Mouse (Mus musculus): ENCODE measurements around the gene Sdsl. TPM values are rescaled to one million over a fixed set of nuclear protein-coding genes. Genes with fewer than 3 reads are reported as not detected.

Sdsl gene
- polyA plus RNA-seq, 1 experiment from 2014 or later: 9.9 TPM

DNA sequence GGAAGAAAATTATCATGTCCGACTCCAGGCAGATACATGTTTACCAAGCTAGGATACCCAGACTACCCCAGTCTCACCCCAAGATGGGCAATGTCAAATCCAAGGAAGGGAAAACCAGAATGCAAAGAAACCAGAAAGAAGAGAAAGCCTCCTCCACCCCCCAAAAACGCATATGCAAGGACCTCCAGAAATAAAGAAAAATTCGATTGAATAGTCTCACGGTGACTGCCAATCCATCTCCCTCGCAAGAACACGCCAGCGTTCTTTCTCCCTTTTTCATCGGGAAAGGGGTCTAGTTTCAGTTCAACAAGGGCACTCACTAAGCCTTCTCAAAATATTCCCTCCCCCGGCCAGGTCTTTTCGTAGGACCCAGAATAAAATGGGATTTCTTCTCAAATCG is 48.0 kb downstream of the Sdsl start:
- WGBS: 2% methylated on average over 11 of the region's 11 CpGs
- Histone ChIP-seq H3K9ac (ENCODE audit: low read length) (no peak overlapping the region), H3K27ac (ENCODE audit: low read depth) (no peak overlapping the region), H3K9me3 (ENCODE audit: control insufficient read depth, low read length) (no peaks in the 10 kb centered on the region), H3K4me3 (ENCODE audit: low read depth, low read length) (no peak overlapping the region), H3K4me2 (ENCODE audit: low read length) (no peak overlapping the region), H3K27me3 (replicated peaks; ENCODE audit: control insufficient read depth, insufficient read depth, low read length) (peaks cover 84% of the 10 kb centered on the region), H3K4me1 (replicated peaks; ENCODE audit: control insufficient read depth, insufficient read depth, low read length) (no peaks in the 10 kb centered on the region), H3K36me3 (ENCODE audit: control insufficient read depth, insufficient read depth, low read length) (no peaks in the 10 kb centered on the region)
- ATAC-seq (replicated peaks; ENCODE audit: low FRiP score, low TSS enrichment, low read depth) (no peak), DNase-seq (ENCODE audit: low spot score) (no peak)

DNA sequence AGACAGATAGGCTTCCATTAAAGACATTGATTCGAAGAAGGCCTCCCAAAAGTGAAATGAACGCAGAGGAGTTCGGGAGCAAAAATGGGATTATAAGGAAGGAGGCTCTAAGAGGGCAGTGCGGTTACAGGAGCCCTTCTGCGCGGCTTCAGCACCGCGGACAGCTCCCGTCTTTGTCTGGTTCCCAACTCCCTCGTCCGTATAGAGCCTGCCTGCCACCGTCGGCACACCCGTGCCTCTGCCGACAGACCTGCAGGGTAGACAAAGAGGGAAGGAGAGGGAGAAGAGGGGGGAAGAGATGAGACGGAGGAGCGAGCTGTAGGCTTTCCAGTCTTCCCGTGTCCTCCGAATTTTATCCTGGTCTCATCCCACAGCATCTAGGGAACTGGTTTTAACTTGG is 48.6 kb downstream of the Sdsl start:
- Histone ChIP-seq H3K4me1 (replicated peaks; ENCODE audit: control insufficient read depth, insufficient read depth, low read length) (no peaks in the 10 kb centered on the region), H3K4me3 (ENCODE audit: low read depth, low read length) (no peak overlapping the region), H3K27ac (ENCODE audit: low read depth) (no peak overlapping the region), H3K9me3 (ENCODE audit: control insufficient read depth, low read length) (no peaks in the 10 kb centered on the region), H3K36me3 (ENCODE audit: control insufficient read depth, insufficient read depth, low read length) (no peaks in the 10 kb centered on the region), H3K27me3 (replicated peaks; ENCODE audit: control insufficient read depth, insufficient read depth, low read length) (peaks cover 80% of the 10 kb centered on the region), H3K9ac (ENCODE audit: low read length) (no peak overlapping the region), H3K4me2 (ENCODE audit: low read length) (no peak overlapping the region)
- ATAC-seq (replicated peaks; ENCODE audit: low FRiP score, low TSS enrichment, low read depth): no peak
- peak; percentile 93 for DNase-seq (ENCODE audit: low spot score)
- WGBS: 1% methylated on average over 19 of the region's 19 CpGs

DNA sequence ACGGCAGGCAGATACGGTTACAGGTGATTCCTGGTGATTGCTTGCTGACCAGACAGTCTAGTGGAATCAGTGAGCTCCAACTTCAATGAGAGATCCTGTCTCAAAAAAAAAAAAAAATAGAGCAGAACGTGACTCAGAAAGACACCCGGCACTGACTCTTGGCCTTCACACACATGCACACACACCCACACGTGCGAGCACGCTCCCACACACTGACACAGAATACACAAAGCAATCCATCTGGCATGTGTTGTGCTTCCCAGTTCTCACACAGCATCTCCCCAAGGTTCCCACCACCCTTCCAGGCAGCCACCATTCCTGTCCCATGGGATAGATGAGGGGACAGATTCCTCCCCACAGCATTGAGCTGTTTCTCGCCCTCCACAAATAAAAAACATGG is 52.5 kb downstream of the Sdsl start:
- Histone ChIP-seq H3K27me3 (replicated peaks; ENCODE audit: control insufficient read depth, insufficient read depth, low read length) (peaks cover 52% of the 10 kb centered on the region), H3K9me3 (ENCODE audit: control insufficient read depth, low read length) (no peaks in the 10 kb centered on the region), H3K27ac (ENCODE audit: low read depth) (no peak overlapping the region), H3K36me3 (ENCODE audit: control insufficient read depth, insufficient read depth, low read length) (no peaks in the 10 kb centered on the region), H3K4me2 (ENCODE audit: low read length) (no peak overlapping the region), H3K4me1 (replicated peaks; ENCODE audit: control insufficient read depth, insufficient read depth, low read length) (no peaks in the 10 kb centered on the region), H3K4me3 (ENCODE audit: low read depth, low read length) (no peak overlapping the region), H3K9ac (ENCODE audit: low read length) (no peak overlapping the region)
- DNase-seq (ENCODE audit: low spot score) (no peak), ATAC-seq (replicated peaks; ENCODE audit: low FRiP score, low TSS enrichment, low read depth) (no peak)
- 85% methylated on average over 8 of the region's 8 CpGs for WGBS

DNA sequence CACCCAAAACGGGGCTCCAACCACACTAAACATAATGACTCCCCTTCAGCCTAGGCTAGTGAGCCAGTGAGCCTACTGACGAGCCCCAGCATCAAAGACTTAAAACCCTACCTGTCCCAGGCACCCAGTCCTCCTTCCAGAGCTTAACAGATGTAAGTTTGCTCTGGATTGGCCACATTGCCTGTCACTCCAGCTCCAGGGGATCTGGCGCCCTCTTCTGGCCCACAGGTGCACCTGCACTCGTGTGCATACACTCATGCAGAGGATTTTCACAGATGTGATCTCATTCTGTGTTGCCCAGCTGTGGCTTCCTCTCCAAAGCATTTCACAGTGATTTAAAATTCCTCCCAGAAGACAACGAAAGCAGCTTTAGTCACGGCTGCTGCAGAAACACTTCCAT is 59.2 kb downstream of the Sdsl start:
- WGBS: 85% methylated on average over 6 of the region's 6 CpGs
- DNase-seq (ENCODE audit: low spot score) (no peak), ATAC-seq (replicated peaks; ENCODE audit: low FRiP score, low TSS enrichment, low read depth) (no peak)
- Histone ChIP-seq H3K4me1 (replicated peaks; ENCODE audit: control insufficient read depth, insufficient read depth, low read length) (no peaks in the 10 kb centered on the region), H3K36me3 (ENCODE audit: control insufficient read depth, insufficient read depth, low read length) (no peaks in the 10 kb centered on the region), H3K9ac (ENCODE audit: low read length) (no peak overlapping the region), H3K27ac (ENCODE audit: low read depth) (no peak overlapping the region), H3K4me3 (ENCODE audit: low read depth, low read length) (no peak overlapping the region), H3K4me2 (ENCODE audit: low read length) (no peak overlapping the region), H3K9me3 (ENCODE audit: control insufficient read depth, low read length) (peaks cover 5% of the 10 kb centered on the region; the same call in 1 of the 2 replicates), H3K27me3 (replicated peaks; ENCODE audit: control insufficient read depth, insufficient read depth, low read length) (peaks cover 38% of the 10 kb centered on the region)

DNA sequence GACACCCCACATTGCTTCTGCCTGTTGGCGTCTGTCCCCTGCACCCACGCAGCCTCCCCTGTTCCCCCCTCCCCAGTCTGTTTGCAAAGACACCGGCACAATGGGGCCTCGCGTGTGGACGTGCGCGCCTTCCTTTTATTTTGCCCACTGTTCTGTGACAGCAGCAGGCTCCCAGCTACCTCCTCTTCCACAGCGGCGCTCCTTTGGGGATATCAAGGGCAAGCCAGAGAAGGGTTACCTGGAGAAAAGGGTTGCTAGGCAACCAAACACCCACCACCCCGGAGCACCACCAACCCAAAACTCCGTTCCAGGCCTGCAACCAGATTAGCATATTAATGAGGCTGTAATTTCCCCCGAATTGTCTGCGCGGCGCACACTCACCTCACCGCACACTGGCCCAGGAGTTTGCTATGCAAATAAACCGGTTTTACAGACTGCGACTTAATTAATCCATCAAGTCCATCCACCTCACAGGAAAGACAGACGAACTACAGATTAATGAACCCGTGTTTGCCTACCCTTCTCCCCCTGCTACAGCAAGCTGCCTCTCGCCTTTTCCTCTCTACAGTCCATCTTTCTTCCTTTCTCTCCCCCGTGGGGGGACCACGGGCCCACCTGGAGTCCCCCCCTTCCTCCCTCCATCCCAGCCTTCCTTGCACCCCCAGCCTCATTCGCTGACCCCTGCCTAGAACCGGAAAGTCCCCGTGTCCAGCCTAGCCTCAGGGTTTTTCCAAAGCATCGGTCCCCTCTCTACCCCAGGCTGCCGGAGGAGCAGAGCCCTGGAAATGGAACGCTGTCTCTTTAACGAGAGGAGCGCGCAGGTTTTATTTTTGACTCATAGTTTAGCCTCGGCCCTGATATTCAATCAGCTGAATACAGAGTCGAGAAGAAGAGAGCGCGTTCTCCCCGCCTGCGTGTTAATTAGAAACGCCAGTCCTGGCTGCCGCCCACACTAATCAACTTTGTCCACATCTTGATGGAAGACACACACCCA is 62.9 kb downstream of the Sdsl start:
- no peak overlapping the region for H3K4me2 ChIP-seq (ENCODE audit: low read length)
- no peak overlapping the region for H3K4me3 ChIP-seq (ENCODE audit: low read depth, low read length)

DNA sequence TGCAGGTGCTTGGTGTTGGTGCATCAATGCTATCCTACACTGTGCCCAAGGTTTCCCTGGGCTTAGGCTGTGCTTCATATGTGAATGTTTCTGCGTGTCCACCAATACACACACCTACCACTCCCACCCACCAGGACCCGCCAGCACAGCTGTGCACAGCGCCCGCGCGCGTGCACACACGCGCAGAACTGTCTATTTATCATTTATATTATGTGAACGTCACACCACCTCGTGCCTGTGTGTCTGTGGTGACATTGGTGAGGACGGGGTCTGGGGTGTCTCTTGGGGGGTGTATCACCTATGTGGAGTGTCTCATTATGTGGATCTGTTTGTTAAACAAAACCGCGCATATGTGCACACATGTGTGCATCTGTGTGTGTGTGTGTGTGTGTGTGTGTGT is 63.7 kb downstream of the Sdsl start:
- 70% methylated on average over 14 of the region's 14 CpGs for WGBS
- DNase-seq (ENCODE audit: low spot score) (no peak), ATAC-seq (replicated peaks; ENCODE audit: low FRiP score, low TSS enrichment, low read depth) (no peak)
- Histone ChIP-seq H3K36me3 (ENCODE audit: control insufficient read depth, insufficient read depth, low read length) (no peaks in the 10 kb centered on the region), H3K4me3 (ENCODE audit: low read depth, low read length) (no peak overlapping the region), H3K27me3 (replicated peaks; ENCODE audit: control insufficient read depth, insufficient read depth, low read length) (peaks cover 37% of the 10 kb centered on the region), H3K4me2 (ENCODE audit: low read length) (no peak overlapping the region), H3K4me1 (replicated peaks; ENCODE audit: control insufficient read depth, insufficient read depth, low read length) (no peaks in the 10 kb centered on the region), H3K9ac (ENCODE audit: low read length) (no peak overlapping the region), H3K9me3 (ENCODE audit: control insufficient read depth, low read length) (peaks cover 5% of the 10 kb centered on the region; the same call in 1 of the 2 replicates), H3K27ac (ENCODE audit: low read depth) (no peak overlapping the region)

More for the DNA sequence above, 62.9 kb downstream of the Sdsl start:
- Histone ChIP-seq H3K27me3 (replicated peaks; ENCODE audit: control insufficient read depth, insufficient read depth, low read length) (peaks cover 37% of the 10 kb centered on the region), H3K4me1 (replicated peaks; ENCODE audit: control insufficient read depth, insufficient read depth, low read length) (no peaks in the 10 kb centered on the region), H3K27ac (ENCODE audit: low read depth) (no peak overlapping the region), H3K9me3 (ENCODE audit: control insufficient read depth, low read length) (peaks cover 5% of the 10 kb centered on the region; the same call in 1 of the 2 replicates), H3K36me3 (ENCODE audit: control insufficient read depth, insufficient read depth, low read length) (no peaks in the 10 kb centered on the region), H3K9ac (ENCODE audit: low read length) (no peak overlapping the region)
- WGBS: 3% methylated on average over 41 of the region's 41 CpGs
- DNase-seq (ENCODE audit: low spot score) (no peak), ATAC-seq (replicated peaks; ENCODE audit: low FRiP score, low TSS enrichment, low read depth) (no peak)

Other genes starting within 250 kb of the Sdsl start
- gene Lhx5, start 41.1 kb downstream of the Sdsl start, polyA plus RNA-seq (2014; fragmentation: Nextera tagmentation; extraction: Ambion mirVana): not detected in 2 replicates
- gene Sds, start 3.7 kb upstream of the Sdsl start, polyA plus RNA-seq (2014; fragmentation: Nextera tagmentation; extraction: Ambion mirVana): not detected in 2 replicates
- 36.5 and 42.1 TPM in 2 replicates for gene Plbd2, start 30.8 kb upstream of the Sdsl start, polyA plus RNA-seq (2014; fragmentation: Nextera tagmentation; extraction: Ambion mirVana)
- gene Slc8b1, start 38.4 kb upstream of the Sdsl start, polyA plus RNA-seq (2014; fragmentation: Nextera tagmentation; extraction: Ambion mirVana): 3.3 and 3.8 TPM in 2 replicates
- 22.7 and 23.6 TPM in 2 replicates for gene Tpcn1, start 115.9 kb upstream of the Sdsl start, polyA plus RNA-seq (2014; fragmentation: Nextera tagmentation; extraction: Ambion mirVana)
- gene Iqcd, start 116.2 kb upstream of the Sdsl start, polyA plus RNA-seq (2014; fragmentation: Nextera tagmentation; extraction: Ambion mirVana): 0.24 and 0.48 TPM in 2 replicates
- gene Rita1, start 139.8 kb upstream of the Sdsl start, polyA plus RNA-seq (2014; fragmentation: Nextera tagmentation; extraction: Ambion mirVana): 8.1 and 9.4 TPM in 2 replicates
- gene Ddx54, start 139.9 kb upstream of the Sdsl start, polyA plus RNA-seq (2014; fragmentation: Nextera tagmentation; extraction: Ambion mirVana): 39.3 and 41.0 TPM in 2 replicates
- not detected in 2 replicates for gene Cfap73, start 161.4 kb upstream of the Sdsl start, polyA plus RNA-seq (2014; fragmentation: Nextera tagmentation; extraction: Ambion mirVana)
- 0.15 and 0.50 TPM in 2 replicates for gene Rasal1, start 176.0 kb upstream of the Sdsl start, polyA plus RNA-seq (2014; fragmentation: Nextera tagmentation; extraction: Ambion mirVana)
- 3.7 and 4.0 TPM in 2 replicates for gene Dtx1, start 239.1 kb upstream of the Sdsl start, polyA plus RNA-seq (2014; fragmentation: Nextera tagmentation; extraction: Ambion mirVana)

All from intestine, embryonic 14.5 days (tissue).